ENCODE assay signal across 9 mouse cellular contexts in the genomic region with DNA sequence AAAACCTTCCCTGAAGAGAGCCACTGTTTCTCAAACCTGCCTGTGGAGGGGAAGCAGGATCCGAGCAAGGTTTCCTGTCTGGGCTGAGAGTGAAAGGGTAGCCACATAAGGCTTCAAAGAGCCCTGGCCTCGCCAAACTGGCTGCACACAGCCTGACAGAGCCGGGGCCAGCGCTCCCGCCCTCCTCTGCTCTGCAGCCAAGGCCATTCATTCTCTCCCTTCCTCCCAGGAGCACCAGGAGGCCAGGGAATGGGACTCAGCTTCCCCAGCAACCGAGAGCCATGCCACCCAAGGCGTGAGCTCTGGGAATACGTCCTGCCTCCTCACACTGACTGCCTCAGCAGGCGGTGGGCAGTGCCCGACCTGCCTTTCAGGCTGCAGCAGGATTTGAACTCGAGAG. TPM values are rescaled to one million over a fixed set of nuclear protein-coding genes. Genes with fewer than 3 reads are reported as not detected.
DNase-seq lines count a peak whose midpoint lies in the region; TF ChIP-seq lines count a peak whose summit lies in the region.
"Had no signal": no experiment of that assay in that cellular context is flagged by ENCODE, and none has a peak within 500 bp of the region (broad histone marks: within the 10 kb centered on the region; RNA-seq: fewer than 3 reads in every experiment).

No protein-coding gene starts in this region.

- H3K4me1 ChIP-seq in olfactory bulb, adult 2 months (ENCODE audit: control insufficient read depth, insufficient read depth, low read length) = peaks cover 20% of the 10 kb centered on the region

- no peak for TF ChIP-seq CTCF in olfactory bulb, adult 2 months (IDR thresholded peaks at IDR 0.05; ENCODE audit: insufficient read depth, low read depth, low read length)

- H3K27ac ChIP-seq in olfactory bulb, adult 2 months (ENCODE audit: insufficient read depth, low read depth, low read length) = no peak overlapping the region

- no peak for TF ChIP-seq POLR2A in olfactory bulb, adult 2 months (IDR thresholded peaks at IDR 0.05; ENCODE audit: insufficient read depth, low read depth, low read length)

- peak; percentile 9 for DNase-seq in kidney, postnatal 10 days
- DNase-seq in kidney, adult 11 months = no peak
- DNase-seq in cerebellum, adult 9-11 months = peak; percentile 21
- DNase-seq in frontal cortex, postnatal 14 days (ENCODE audit: low spot score in 2 of 2) = peak; percentile 25 to 38
- peak; percentile 51 to 64 for DNase-seq in layer of hippocampus, postnatal 36 days
- no peak for DNase-seq in urinary bladder, adult 18-20 months (ENCODE audit: low spot score in 2 of 2)
- DNase-seq in spleen, adult 18-20 months = no peak

- WGBS in olfactory bulb, adult 2 months = 26% methylated on average over 11 of the region's 11 CpGs

- H3K4me3 ChIP-seq in olfactory bulb, adult 2 months (ENCODE audit: insufficient read depth, low read depth, low read length) = peak overlapping the region; percentile 3; the same call in 1 of the 2 replicates

RNA-seq across cellular contexts. Expression of a gene that starts 1.5 kb away (rescaled TPM):
- total RNA-seq in layer of hippocampus, postnatal 36 days (2021) = 1 to 10 TPM; 6.5 to 6.9 TPM
- not detected in 2 replicates for polyA plus RNA-seq in olfactory bulb, adult 2 months (2012; ENCODE audit: insufficient read depth, insufficient read length, low replicate concordance, missing spikeins)
- total RNA-seq: heart, adult 18-20 months had no signal

RNA-seq across cellular contexts. Expression of a gene that starts 35.9 kb away (rescaled TPM):
- 1 to 10 TPM; 3.6 to 5.8 TPM for total RNA-seq in layer of hippocampus, postnatal 36 days (2021)
- not detected in 2 replicates for polyA plus RNA-seq in olfactory bulb, adult 2 months (2012; ENCODE audit: insufficient read depth, insufficient read length, low replicate concordance, missing spikeins)

RNA-seq across cellular contexts. Expression of a gene that starts 48.8 kb away (rescaled TPM):
- total RNA-seq in layer of hippocampus, postnatal 36 days (2021) = not detected
- polyA plus RNA-seq in olfactory bulb, adult 2 months (2012; ENCODE audit: insufficient read depth, insufficient read length, low replicate concordance, missing spikeins) = not detected in 2 replicates
- total RNA-seq: heart, adult 18-20 months had no signal

RNA-seq across cellular contexts. Expression of a gene that starts 50.1 kb away (rescaled TPM):
- 10 to 100 TPM; 12.6 to 15.8 TPM for total RNA-seq in layer of hippocampus, postnatal 36 days (2021)
- not detected in 2 replicates for polyA plus RNA-seq in olfactory bulb, adult 2 months (2012; ENCODE audit: insufficient read depth, insufficient read length, low replicate concordance, missing spikeins)

RNA-seq across cellular contexts. Expression of a gene that starts 58.1 kb away (rescaled TPM):
- 10 to 100 TPM; 33.0 to 36.4 TPM for total RNA-seq in layer of hippocampus, postnatal 36 days (2021)
- polyA plus RNA-seq in olfactory bulb, adult 2 months (2012; ENCODE audit: insufficient read depth, insufficient read length, low replicate concordance, missing spikeins) = not detected in 2 replicates

Comparison
In these comparisons a context has a peak if more than half of its experiments do, and no peak if none do; other contexts are left out.
1. DNase-seq: peak in kidney, postnatal 10 days (single experiment), cerebellum, adult 9-11 months (single experiment), frontal cortex, postnatal 14 days (2 of 2) and layer of hippocampus, postnatal 36 days (2 of 2); none in kidney, adult 11 months (single experiment), urinary bladder, adult 18-20 months (0 of 2) and spleen, adult 18-20 months (0 of 2).